ENCODE assay signal across 23 mouse cellular contexts in the genomic region with DNA sequence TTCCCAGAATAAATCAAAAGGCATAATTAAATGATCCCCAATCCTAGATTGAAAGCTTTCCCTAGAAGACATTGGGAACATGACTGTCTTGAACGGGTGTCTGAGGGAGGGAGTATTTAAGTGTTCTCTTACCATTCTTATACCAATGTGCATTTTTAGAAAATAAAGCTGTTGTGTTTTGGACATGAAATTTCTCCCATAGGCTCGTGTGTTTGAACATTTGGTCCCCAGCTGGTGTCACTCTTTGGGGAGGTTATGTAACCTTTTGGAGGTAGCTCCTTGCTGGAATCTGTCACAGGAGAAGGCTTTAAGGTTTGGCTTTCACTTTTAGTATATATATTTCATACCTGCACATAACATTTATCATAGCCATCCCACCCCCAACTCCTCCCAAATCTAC. TPM values are rescaled to one million over a fixed set of nuclear protein-coding genes. Genes with fewer than 3 reads are reported as not detected.
DNase-seq lines count a peak whose midpoint lies in the region; TF ChIP-seq lines count a peak whose summit lies in the region.
"Had no signal": no experiment of that assay in that cellular context is flagged by ENCODE, and none has a peak within 500 bp of the region (broad histone marks: within the 10 kb centered on the region; RNA-seq: fewer than 3 reads in every experiment).

No protein-coding gene starts in this region.

- intact Hi-C loops in left cerebral cortex, adult 2 months (cut with DNase I): loop anchor here (5.0 to 10.0 kb wide), 2 partner anchors 139 to 387 kb away; a partner anchor contains a TSS
- intact Hi-C loops in left cerebral cortex, postnatal 14 days (cut with DNase I): loop anchor here (10.0 kb wide), 2 partner anchors 137 to 397 kb away; a partner anchor contains a TSS

- no peak for TF ChIP-seq CTCF in layer of hippocampus, adult 2 months (conservative IDR thresholded peaks at IDR 0.05)
- TF ChIP-seq CTCF in left cerebral cortex, adult 2 months (IDR thresholded peaks at IDR 0.05): no peak

- H3K4me3 ChIP-seq in layer of hippocampus, adult 2 months: no peak overlapping the region
- no peak overlapping the region for H3K4me3 ChIP-seq in left cerebral cortex, adult 2 months
- H3K4me3 ChIP-seq: embryonic facial prominence, embryonic 10.5 days; embryonic facial prominence, embryonic 13.5 days; erythroblast, embryonic 14.5 days; forebrain, embryonic 12.5 days; forebrain, embryonic 15.5 days; gastrocnemius, adult 2 months; hindbrain, embryonic 12.5 days; hindbrain, embryonic 15.5 days had no signal

- peak in 1 of 2 experiments; percentile 33 for DNase-seq in layer of hippocampus, adult 2 months (ENCODE audit: low spot score in 2 of 2)
- no peak for DNase-seq in layer of hippocampus, postnatal 10 days (ENCODE audit: low spot score in 2 of 2)
- DNase-seq in left cerebral cortex, adult 2 months (ENCODE audit: extremely low spot score in 1 of 2, low spot score in 2 of 2): no peak
- DNase-seq in left cerebral cortex, postnatal 14 days (ENCODE audit: low spot score in 2 of 2): no peak
- peak; percentile 75 for DNase-seq in brain, adult 2 months (ENCODE audit: low read depth, low spot score)
- DNase-seq in telencephalon, adult 2 months (ENCODE audit: low read depth, low spot score): peak; percentile 60
- DNase-seq: adrenal gland, adult 2 months; adrenal gland, postnatal 14 days; cerebellum, adult 11-12 months; cerebellum, adult 8-10 months; cerebellum, postnatal 10 days; cerebellum, postnatal 36 days; embryo, embryonic 11 days; gastrocnemius, adult 2 months; gastrocnemius, postnatal 14 days; heart, adult 11 months had no signal

- H3K27ac ChIP-seq in layer of hippocampus, adult 2 months: peak overlapping the region; percentile 79
- H3K27ac ChIP-seq in left cerebral cortex, adult 2 months: peak overlapping the region; percentile 66; the same call in 1 of the 2 replicates
- H3K27ac ChIP-seq: embryonic facial prominence, embryonic 10.5 days; embryonic facial prominence, embryonic 13.5 days; forebrain, embryonic 12.5 days; forebrain, embryonic 15.5 days; gastrocnemius, adult 2 months; hindbrain, embryonic 12.5 days; hindbrain, embryonic 15.5 days had no signal

RNA-seq across cellular contexts. Expression of a gene that starts 18.6 kb away (rescaled TPM):
- 100 to 1,000 TPM; 303 to 321 TPM for total RNA-seq in layer of hippocampus, adult 2 months (2021)
- 100 to 1,000 TPM; 338 to 348 TPM for total RNA-seq in layer of hippocampus, postnatal 10 days (2021)
- 100 to 1,000 TPM; 279 to 310 TPM for total RNA-seq in left cerebral cortex, adult 2 months (2021)
- total RNA-seq in left cerebral cortex, postnatal 14 days (2021): 100 to 1,000 TPM; 308 to 316 TPM

Comparison
In these comparisons a context has a peak if more than half of its experiments do, and no peak if none do; other contexts are left out.
1. DNase-seq: peak in brain, adult 2 months (single experiment) and telencephalon, adult 2 months (single experiment); none in layer of hippocampus, postnatal 10 days (0 of 2), left cerebral cortex, adult 2 months (0 of 2) and left cerebral cortex, postnatal 14 days (0 of 2).